Mouse (Mus musculus) stomach, postnatal 0 days (tissue): ENCODE data around the gene Ugt1a8. TPM values are rescaled to one million over a fixed set of nuclear protein-coding genes. Genes with fewer than 3 reads are reported as not detected.

Experiments used
- ATAC-seq: fragments of 200-750 bp; cut with Nextera tagmentation; 2 replicates; pipeline ENCODE4 v1.8.0; 2017; ENCODE audit not compliant: low FRiP score, low TSS enrichment
- DNase-seq: peaks from one replicate; pipeline ENCODE4 v3.0.0-alpha.2; 2016; ENCODE audit warnings: low spot score
- H3K27ac ChIP-seq: fragments of 300-500 bp; sonication (generic); replicated peaks from 2 replicates; pipeline ENCODE4 v1.5.1; 2014; ENCODE audit warnings: mild to moderate bottlenecking, control low read depth
- H3K27me3 ChIP-seq: fragments of 300-500 bp; sonication (generic); 2 replicates; pipeline ENCODE4 v1.6.1; 2014; ENCODE audit warnings: low read length; ENCODE audit not compliant: control insufficient read depth, insufficient read depth
- H3K36me3 ChIP-seq: fragments of 300-500 bp; sonication (generic); 2 replicates; pipeline ENCODE4 v1.6.1; 2014; ENCODE audit warnings: low read length, mixed read lengths; ENCODE audit not compliant: control insufficient read depth, insufficient read depth
- H3K4me1 ChIP-seq: fragments of 300-500 bp; sonication (generic); replicated peaks from 2 replicates; pipeline ENCODE4 v1.6.1; 2014; ENCODE audit warnings: antibody characterized with exemption; ENCODE audit not compliant: control insufficient read depth, insufficient read depth
- H3K4me2 ChIP-seq: fragments of 300-500 bp; sonication (generic); replicated peaks from 2 replicates; pipeline ENCODE4 v1.6.1; 2014; ENCODE audit warnings: low read depth, mild to moderate bottlenecking, control low read depth, moderate library complexity
- H3K4me3 ChIP-seq: fragments of 300-500 bp; sonication (generic); 2 replicates; pipeline ENCODE4 v1.5.1; 2014; ENCODE audit warnings: low read depth, low read length, control low read depth
- H3K9ac ChIP-seq: fragments of 300-500 bp; sonication (generic); 2 replicates; pipeline ENCODE4 v1.6.1; 2014; ENCODE audit warnings: mild to moderate bottlenecking, low read length, control low read depth, mixed read lengths
- H3K9me3 ChIP-seq: fragments of 300-500 bp; sonication (generic); 2 replicates; pipeline ENCODE4 v1.6.1; 2016; ENCODE audit warnings: low read length; ENCODE audit not compliant: control insufficient read depth
- CTCF ChIP-seq: IDR thresholded peaks from 2 replicates; pipeline ENCODE4 v1.5.1; 2016; ENCODE audit warnings: antibody characterized with exemption, low read depth, mild to moderate bottlenecking, moderate library complexity
- EP300 ChIP-seq: optimal IDR thresholded peaks from 2 replicates; pipeline ENCODE3; 2016; ENCODE audit warnings: antibody characterized with exemption
- WGBS: fragments of 180-500 bp; shearing (Covaris S2); extraction: QIAGEN DNeasy Blood & Tissue Kit; methylation state at CpG from one replicate; pipeline ENCODE4 v1.1.7; 2014; 5-methylcytosine and 5-hydroxymethylcytosine counted together
- polyA plus RNA-seq: library from polyadenylated mRNA; unstranded; fragments of >200 nt; fragmentation: Nextera tagmentation; extraction: Ambion mirVana; gene quantifications from 2 replicates; pipeline ENCODE4 v1.2.1, GENCODE M21; 2015

Ugt1a8 gene
- polyA plus RNA-seq, 1 experiment from 2014 or later: not detected

GRCm38 (mm10) chr1:88235894-88236415, 148.3 kb downstream of the Ugt1a8 start:
- Histone ChIP-seq H3K9me3 (peaks cover 69% of the 10 kb centered on the region), H3K36me3 (no peaks in the 10 kb centered on the region), H3K4me1 (no peaks in the 10 kb centered on the region), H3K4me2 (no peak overlapping the region), H3K4me3 (no peak overlapping the region), H3K27me3 (no peaks in the 10 kb centered on the region; the same call in 1 of the 2 replicates), H3K9ac (no peak overlapping the region), H3K27ac (no peak overlapping the region)
- TF ChIP-seq EP300: no peak
- TF ChIP-seq CTCF: no peak
- no peak for ATAC-seq
- WGBS: 57% methylated on average over 4 of the region's 4 CpGs
- no peak for DNase-seq

DNA sequence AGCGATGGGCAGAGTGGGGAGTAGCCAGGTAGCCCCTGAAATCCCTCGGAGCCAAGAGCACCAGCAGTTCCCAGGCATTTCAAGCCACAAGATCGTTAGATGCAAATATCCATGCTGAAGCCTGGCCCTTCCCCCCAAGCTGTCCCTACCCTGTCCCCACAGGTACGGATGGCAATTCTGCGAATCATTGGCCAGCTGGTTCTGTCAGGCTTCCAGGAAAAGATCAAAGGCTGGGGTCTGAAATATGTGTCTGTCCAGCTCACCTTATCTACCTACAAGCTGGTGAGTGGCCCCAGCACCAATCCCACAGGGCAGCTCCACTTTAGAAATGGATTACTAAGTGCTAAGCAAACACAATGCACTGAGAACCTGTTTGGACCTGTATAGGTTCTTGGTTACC, 149.7 kb downstream of the Ugt1a8 start:
- peak; percentile 33 for ATAC-seq
- 71% methylated on average over 5 of the region's 5 CpGs for WGBS

GRCm38 (mm10) chr1:88238771-88239170, 151.2 kb downstream of the Ugt1a8 start:
- Histone ChIP-seq H3K27ac (no peak overlapping the region), H3K4me2 (no peak overlapping the region), H3K9me3 (peaks cover 69% of the 10 kb centered on the region), H3K4me1 (no peaks in the 10 kb centered on the region), H3K9ac (no peak overlapping the region), H3K36me3 (no peaks in the 10 kb centered on the region), H3K4me3 (no peak overlapping the region), H3K27me3 (no peaks in the 10 kb centered on the region; the same call in 1 of the 2 replicates)
- TF ChIP-seq CTCF: no peak
- no peak for TF ChIP-seq EP300
- DNase-seq (no peak), ATAC-seq (0 out of 2 replicates have a peak, but pooled peaks have one; percentile 4)
- 72% methylated on average over 6 of the region's 6 CpGs for WGBS

More for the DNA sequence above, 149.7 kb downstream of the Ugt1a8 start:
- Histone ChIP-seq H3K4me3 (no peak overlapping the region), H3K27ac (no peak overlapping the region), H3K36me3 (no peaks in the 10 kb centered on the region), H3K9ac (no peak overlapping the region), H3K9me3 (peaks cover 70% of the 10 kb centered on the region), H3K4me1 (no peaks in the 10 kb centered on the region), H3K4me2 (no peak overlapping the region), H3K27me3 (no peaks in the 10 kb centered on the region; the same call in 1 of the 2 replicates)
- DNase-seq: no peak
- TF ChIP-seq CTCF (no peak), EP300 (no peak)

GRCm38 (mm10) chr1:88240072-88240471, 152.5 kb downstream of the Ugt1a8 start:
- Histone ChIP-seq H3K4me3 (no peak overlapping the region), H3K9ac (no peak overlapping the region), H3K36me3 (no peaks in the 10 kb centered on the region), H3K9me3 (peaks cover 66% of the 10 kb centered on the region), H3K27me3 (no peaks in the 10 kb centered on the region; the same call in 1 of the 2 replicates), H3K4me2 (no peak overlapping the region), H3K27ac (no peak overlapping the region), H3K4me1 (no peaks in the 10 kb centered on the region)
- TF ChIP-seq EP300: no peak
- no peak for TF ChIP-seq CTCF
- DNase-seq (no peak), ATAC-seq (no peak)
- 72% methylated on average over 5 of the region's 5 CpGs for WGBS

DNA sequence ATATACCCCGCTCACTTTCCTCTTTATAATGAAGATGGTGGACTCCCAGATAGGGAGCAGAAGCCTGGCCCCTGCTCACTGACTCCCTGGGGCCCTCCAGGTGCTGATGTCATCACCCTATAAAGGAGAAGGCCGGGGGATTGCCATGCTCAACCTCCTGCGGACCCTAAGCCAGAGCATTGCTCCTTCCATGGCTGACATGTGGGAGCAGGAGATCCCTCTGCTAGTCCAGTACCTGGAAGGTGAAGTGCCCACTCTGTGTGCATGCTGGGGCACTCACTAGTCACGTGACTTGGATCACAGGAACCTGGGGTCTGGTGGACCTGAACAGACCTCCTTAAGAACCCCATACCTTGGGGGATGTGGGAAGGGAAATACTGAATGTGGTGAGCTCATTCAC, 153.0 kb downstream of the Ugt1a8 start:
- Histone ChIP-seq H3K9ac (no peak overlapping the region), H3K27ac (no peak overlapping the region), H3K4me2 (no peak overlapping the region), H3K4me1 (no peaks in the 10 kb centered on the region), H3K36me3 (no peaks in the 10 kb centered on the region), H3K9me3 (peaks cover 61% of the 10 kb centered on the region), H3K27me3 (no peaks in the 10 kb centered on the region; the same call in 1 of the 2 replicates), H3K4me3 (no peak overlapping the region)
- TF ChIP-seq CTCF: no peak
- TF ChIP-seq EP300: no peak
- DNase-seq (no peak), ATAC-seq (0 out of 2 replicates have a peak, but pooled peaks have one; percentile 3)
- WGBS: 70% methylated on average over 4 of the region's 4 CpGs

GRCm38 (mm10) chr1:88243861-88244260, 156.2 kb downstream of the Ugt1a8 start:
- 62% methylated on average over 5 of the region's 5 CpGs for WGBS
- Histone ChIP-seq H3K9me3 (peaks cover 43% of the 10 kb centered on the region), H3K9ac (no peak overlapping the region), H3K27ac (no peak overlapping the region), H3K4me2 (no peak overlapping the region), H3K4me1 (no peaks in the 10 kb centered on the region), H3K27me3 (no peaks in the 10 kb centered on the region; the same call in 1 of the 2 replicates), H3K36me3 (no peaks in the 10 kb centered on the region), H3K4me3 (no peak overlapping the region)
- TF ChIP-seq CTCF (no peak), EP300 (no peak)
- no peak for DNase-seq
- no peak for ATAC-seq
